Mouse (Mus musculus): ENCODE data around the gene Fam19a4.
"Not testable (repeated sequence)": the region's sequence is repeated elsewhere in the genome, so short reads cannot be mapped to it uniquely, and the experiment has no call there.

Gene Fam19a4

DNA sequence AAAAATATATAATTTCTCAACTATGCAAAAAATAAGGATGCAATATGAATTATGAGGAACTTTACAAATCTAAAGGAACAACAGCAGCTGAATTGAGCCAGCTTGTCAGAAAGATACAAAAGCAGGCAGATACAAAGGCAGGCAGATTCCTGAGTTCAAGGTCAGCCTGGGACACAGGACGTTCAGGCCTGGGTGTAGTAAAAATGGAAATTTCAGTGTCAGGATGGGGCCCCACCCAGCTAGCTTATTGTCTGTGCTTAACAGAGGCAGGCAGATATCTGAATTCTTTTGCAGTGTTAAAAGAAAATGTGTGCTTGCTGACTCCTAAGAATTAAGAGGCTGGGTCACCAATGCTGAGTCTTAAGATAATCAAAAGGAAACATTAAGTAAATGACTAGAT lies 124.4 kb downstream of the Fam19a4 start:
- DNase-seq: no peak

DNA sequence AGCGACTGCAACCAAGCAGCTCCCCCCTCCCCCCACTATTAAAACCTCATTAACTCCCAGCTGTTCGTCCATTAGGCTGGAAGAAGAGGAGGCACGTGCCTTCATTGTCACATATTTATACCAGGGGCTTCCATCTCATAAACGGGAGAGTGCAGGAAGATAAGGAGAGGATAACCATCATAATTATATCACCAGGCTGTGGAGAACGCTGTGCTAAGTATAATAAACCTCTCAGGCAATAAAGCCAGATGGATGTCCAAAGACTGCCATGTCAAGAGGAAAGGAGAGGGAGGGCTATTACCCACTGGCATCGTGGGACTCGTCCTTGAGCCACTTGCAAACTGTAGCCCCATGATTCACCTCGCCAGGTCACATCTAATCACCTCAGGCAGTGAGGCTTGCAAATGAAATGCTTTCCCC lies 151.1 kb downstream of the Fam19a4 start:
- no peak for DNase-seq

DNA sequence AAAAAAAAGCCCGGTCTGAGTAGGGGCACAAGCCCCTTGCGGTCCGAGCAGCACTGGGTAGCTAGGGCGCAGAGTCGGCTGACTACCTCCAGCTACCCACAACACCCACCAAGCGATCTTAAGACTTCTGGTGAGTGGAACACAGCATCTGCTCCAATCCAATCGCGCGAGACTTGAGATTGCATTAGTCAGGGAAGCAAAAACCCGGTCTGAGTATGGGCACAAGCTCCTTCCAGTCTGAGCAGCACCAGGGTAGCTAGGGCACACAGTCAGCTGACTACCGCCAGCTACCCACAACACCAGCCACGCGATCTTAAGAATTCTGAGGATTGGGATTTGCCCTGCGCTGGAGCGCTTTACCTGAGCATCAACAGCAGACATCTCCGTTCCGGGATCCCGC lies 183.1 kb downstream of the Fam19a4 start:
- DNase-seq: not testable (repeated sequence)

DNA sequence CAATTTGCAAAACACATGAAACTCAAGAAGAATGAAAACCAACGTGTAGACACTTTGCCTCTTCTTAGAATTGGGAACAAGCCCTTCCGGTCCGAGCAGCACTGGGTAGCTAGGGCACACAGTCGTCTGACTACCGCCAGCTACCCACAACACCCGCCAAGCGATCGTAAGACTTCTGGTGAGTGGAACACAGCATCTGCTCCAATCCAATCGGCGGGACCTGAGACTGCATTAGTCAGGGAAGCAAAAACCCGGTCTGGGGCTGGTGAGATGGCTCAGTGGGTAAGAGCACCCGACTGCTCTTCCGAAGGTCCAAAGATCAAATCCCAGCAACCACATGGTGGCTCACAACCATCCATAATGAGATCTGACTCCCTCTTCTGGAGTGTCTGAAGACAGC lies 183.6 kb downstream of the Fam19a4 start:
- not testable (repeated sequence) for DNase-seq

DNA sequence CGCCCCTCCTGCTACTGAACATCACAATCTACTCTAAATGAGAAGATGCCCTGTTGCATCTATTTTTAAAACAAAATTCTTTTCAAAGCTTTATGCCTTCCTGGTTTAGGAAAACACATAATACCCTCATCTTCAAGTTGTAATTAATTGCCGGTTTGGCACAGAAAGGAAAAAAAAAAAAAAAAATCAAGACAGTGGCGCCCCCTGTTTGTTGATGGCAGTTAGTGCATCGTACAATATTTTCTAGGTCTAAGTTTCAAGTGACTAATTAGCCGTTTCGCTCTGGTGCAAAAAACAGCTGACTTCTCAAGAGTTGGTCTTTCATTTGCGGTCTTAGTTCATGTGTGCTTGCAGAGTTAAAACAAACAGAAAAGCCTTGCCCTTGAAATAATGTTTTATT lies 207.1 kb downstream of the Fam19a4 start:
- DNase-seq: no peak

DNA sequence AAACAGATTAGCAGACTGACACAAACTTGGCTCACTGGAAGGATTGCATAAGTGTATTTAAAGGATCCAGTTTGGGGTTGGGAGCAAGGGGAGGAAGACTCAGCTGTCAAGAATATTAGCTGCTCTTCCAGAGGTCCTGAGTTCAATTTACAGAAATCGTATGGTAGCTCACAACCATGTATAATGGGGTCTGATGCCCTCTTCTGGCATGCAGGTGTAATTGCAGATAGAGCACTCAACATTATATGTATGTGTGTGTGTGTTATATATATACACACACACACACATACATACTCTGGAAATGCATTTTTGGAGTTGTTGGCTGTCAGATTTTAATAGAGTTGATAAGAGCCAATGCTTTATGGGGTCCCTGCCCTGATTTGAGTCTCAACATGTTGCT lies 216.3 kb downstream of the Fam19a4 start:
- DNase-seq: no peak

DNA sequence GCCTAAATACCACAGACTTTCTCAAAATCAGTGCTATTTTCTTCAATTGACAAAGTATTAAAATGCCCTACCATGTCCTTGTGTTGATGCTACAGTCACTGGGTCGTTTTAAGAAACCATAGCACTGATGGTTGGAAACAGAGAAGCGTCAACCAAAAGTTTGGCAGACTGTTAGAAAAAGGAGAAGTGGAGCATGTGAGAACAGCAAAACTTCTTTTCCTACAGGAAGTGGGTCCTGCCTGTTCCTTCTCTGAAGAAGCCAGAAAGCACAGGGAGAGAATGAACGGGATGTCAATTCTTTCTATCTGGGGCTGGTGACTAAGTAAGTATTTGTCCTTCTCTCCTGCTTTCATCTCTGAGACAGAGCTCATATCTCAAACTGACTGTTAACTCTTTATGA lies 219.6 kb downstream of the Fam19a4 start:
- DNase-seq: no peak

DNA sequence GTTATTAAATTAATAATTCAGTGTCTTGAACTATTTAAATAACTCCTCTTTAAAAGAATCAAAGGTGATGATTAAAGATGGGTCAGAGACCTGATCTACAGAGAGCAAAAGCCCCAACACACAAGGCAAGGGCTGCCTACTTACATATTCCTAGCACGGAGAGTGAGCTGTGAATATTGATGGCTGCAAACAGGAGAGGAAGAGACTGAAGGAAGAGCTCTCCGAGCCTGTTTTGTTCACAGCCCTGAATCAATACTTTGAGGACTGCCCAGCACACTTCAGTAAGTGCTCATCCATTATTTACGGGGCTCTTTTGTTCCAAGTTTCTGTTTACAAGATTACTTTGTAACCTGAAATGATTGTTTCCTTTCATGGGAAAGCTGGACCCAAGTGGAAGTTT lies 233.6 kb downstream of the Fam19a4 start:
- DNase-seq: no peak

DNA sequence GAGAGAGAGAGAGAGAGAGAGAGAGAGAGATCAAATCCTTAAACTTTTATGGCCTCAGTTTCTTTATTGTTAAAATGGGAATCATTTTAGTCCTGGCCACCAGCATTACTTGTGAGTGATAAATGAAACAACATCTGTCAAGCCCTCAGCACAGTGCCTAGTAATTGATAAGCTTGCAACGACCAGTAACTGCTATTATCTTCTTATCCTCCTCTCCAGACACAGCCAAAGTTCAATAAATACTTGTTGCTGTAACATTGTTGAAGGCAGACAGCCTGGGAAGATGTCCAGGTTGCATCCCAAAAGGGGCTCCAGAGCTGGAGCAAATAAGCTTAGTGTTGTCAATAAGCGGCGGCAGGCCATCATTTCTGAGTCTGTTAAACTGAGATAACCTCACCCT lies 257.2 kb downstream of the Fam19a4 start:
- DNase-seq: no peak

DNA sequence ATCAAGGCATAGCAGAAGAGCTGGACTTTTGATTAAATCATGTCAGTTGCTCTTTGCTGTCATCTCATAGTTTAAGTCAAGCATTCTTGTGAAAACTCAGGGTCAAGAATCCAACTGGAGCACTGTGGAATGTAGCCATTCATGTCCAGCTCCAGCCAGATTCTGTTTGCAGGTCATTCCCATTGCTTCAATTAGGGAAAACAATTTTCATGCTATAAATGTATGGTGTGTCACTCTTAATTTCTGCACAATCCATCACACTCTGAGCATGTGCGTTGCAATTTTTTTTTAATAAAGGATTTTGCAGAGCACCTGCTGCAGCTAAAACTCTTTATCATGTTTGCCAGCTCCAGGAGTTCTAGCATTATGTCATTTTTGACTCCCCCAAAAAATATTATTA lies 261.5 kb downstream of the Fam19a4 start:
- no peak for DNase-seq

DNA sequence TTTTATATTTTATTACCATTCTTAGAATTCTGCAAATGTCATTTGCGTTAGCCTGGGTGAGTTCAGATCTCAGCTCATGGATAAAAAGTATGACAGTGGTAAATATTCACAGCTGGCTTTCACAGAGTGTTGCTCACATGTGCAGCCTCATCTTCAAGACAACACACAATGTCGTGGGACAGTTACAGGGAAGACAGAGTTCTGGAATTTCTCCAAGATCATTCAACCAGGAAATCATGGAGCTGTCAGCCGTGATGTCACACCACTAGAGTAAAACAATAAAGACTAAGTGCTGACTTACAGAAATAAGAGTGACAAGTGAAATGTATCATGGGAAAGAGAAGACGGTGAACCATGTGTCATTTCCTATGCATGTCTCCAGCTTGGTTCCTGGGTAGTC lies 262.8 kb downstream of the Fam19a4 start:
- DNase-seq: no peak

Measured in thymus, adult 18-20 months (tissue).